Mouse (Mus musculus): Measurements from ENCODE around the gene Coro7.

Gene Coro7

GRCm38 (mm10) chr16:4615297-4615696, 64.3 kb downstream of the Coro7 start:
- in situ Hi-C loops (cut with MboI) = loop anchor here (10.0 kb wide), 1 partner anchor 120 kb away; no protein-coding TSS in a partner anchor

DNA sequence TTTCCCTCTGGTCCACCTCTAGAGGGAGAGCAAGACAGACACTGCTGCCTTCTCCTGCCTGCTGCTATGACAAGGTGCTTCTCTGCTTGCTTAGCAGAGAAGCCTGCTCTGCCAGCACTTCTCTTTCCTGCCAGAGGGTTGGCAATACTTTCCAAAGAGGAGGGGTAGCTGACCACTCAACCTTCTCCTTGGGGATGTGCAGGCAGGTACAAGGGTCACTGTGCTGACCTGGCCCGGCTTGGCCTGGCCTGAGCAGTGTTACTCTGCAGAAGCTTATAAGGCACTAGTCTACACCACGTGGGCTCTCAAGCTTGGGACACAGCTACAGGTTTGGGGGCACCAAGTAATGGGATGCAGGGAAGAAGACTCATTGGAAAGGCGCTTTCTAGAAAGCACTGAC, 64.9 kb downstream of the Coro7 start:
- in situ Hi-C loops (cut with MboI) = loop anchor here (5.0 to 10.0 kb wide), 2 partner anchors 42 to 120 kb away; no protein-coding TSS in a partner anchor

DNA sequence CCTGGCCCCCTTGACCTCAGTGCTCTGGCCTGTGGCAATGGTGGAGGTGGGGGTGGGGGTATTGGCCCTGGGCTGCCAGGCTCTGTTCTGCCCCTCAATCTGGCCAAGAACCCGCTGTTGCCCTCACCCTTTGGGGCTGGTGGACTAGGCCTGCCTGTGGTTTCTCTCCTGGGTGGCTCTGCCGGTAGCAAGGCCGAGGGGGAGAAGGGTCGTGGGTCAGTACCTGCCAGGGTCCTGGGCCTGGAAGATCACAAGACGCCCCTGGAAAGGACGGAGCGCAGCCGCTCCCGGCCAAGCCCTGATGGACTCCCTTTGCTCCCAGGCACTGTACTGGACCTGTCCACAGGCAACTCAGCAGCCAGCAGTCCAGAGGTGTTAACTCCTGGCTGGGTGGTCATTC, 65.8 kb downstream of the Coro7 start:
- in situ Hi-C loops (cut with MboI) = loop anchor here (5.0 to 10.0 kb wide), 2 partner anchors 41 to 119 kb away; no protein-coding TSS in a partner anchor

- in situ Hi-C loops (cut with MboI) = loop anchor here (5.0 to 10.0 kb wide), 2 partner anchors 39 to 117 kb away; no protein-coding TSS in a partner anchor
These were observed 67.9 kb downstream of the Coro7 start for GRCm38 (mm10) chr16:4611676-4612075.

- in situ Hi-C loops (cut with MboI) = loop anchor here (5.0 to 10.0 kb wide), 2 partner anchors 39 to 116 kb away; no protein-coding TSS in a partner anchor
These were observed 68.4 kb downstream of the Coro7 start for GRCm38 (mm10) chr16:4611193-4611592.

- in situ Hi-C loops (cut with MboI) = no loop called here
These were observed 71.0 kb downstream of the Coro7 start for GRCm38 (mm10) chr16:4608532-4609059.

GRCm38 (mm10) chr16:4607818-4608531, 71.6 kb downstream of the Coro7 start:
- in situ Hi-C loops (cut with MboI) = no loop called here

GRCm38 (mm10) chr16:4606431-4607084, 73.0 kb downstream of the Coro7 start:
- in situ Hi-C loops (cut with MboI) = no loop called here

GRCm38 (mm10) chr16:4605514-4606131, 74.0 kb downstream of the Coro7 start:
- in situ Hi-C loops (cut with MboI) = no loop called here

- in situ Hi-C loops (cut with MboI) = no loop called here
These were observed 75.2 kb downstream of the Coro7 start for GRCm38 (mm10) chr16:4604293-4604837.

DNA sequence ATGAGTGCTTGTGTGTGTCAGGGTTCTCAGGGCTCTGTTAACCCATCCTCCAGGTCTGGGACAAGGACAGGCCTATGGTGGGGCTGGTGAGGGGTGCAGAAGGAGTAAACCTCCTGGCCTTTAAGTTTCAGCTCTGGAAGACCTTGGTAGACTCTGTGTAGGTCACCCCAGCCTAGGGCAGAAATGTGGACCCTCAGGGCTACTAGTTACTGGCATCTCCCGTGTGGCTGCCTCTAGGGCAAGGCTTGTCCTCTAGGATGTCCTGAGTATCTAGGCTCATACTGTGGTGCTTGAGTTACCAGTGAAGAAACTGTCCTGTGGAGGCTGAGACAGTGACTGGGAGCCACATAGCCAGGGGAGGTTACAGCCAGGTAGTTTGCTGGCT, 76.1 kb downstream of the Coro7 start:
- in situ Hi-C loops (cut with MboI) = no loop called here

- in situ Hi-C loops (cut with MboI) = no loop called here
These were observed 76.7 kb downstream of the Coro7 start for GRCm38 (mm10) chr16:4602766-4603452.

DNA sequence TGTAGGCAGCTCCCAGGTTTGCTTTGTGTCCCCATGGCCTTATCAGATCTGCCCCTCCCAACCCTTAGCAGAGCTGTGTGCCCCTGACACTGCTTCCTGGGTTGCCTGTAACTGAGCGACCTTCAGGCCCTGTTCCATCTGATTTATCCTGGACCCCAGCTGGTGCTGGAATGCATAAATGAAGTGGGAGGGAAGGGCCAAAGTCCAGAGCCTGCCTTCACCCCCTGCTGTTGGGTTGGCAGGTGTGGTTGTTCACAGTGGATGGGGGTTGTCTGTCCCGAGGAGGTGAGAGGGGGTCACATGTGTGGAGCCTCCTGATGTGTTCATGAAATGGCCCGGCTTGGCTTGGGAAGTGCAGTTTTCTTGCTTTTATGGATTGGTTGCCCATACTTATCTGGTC, 77.4 kb downstream of the Coro7 start:
- in situ Hi-C loops (cut with MboI) = no loop called here

- in situ Hi-C loops (cut with MboI) = no loop called here
These were observed 78.8 kb downstream of the Coro7 start for GRCm38 (mm10) chr16:4600701-4601310.

- in situ Hi-C loops (cut with MboI) = no loop called here
These were observed 80.0 kb downstream of the Coro7 start for GRCm38 (mm10) chr16:4599616-4600015.

- in situ Hi-C loops (cut with MboI) = no loop called here
These were observed 80.6 kb downstream of the Coro7 start for GRCm38 (mm10) chr16:4598891-4599543.

DNA sequence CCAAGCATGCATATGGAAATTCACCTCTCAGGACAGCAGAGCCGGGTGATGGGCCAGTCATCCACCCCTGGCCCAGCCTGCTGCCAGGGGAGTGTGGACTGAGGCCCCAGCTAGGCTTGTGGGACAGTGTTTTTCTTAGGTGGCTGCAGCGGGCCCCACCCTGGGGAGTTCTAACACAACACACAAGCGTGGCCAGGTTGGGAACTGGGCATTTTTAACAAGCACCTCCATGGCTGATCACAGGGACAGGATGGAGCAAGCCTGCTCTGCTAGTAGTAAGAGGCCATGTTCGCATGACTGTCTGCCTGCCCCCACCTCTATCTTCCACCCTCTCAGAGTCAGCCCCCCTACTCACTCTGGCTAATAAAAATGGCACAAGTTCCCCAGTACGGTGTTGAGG, 81.5 kb downstream of the Coro7 start:
- in situ Hi-C loops (cut with MboI) = no loop called here

GRCm38 (mm10) chr16:4597296-4597695, 82.3 kb downstream of the Coro7 start:
- in situ Hi-C loops (cut with MboI) = no loop called here

GRCm38 (mm10) chr16:4596836-4597235, 82.7 kb downstream of the Coro7 start:
- in situ Hi-C loops (cut with MboI) = no loop called here

DNA sequence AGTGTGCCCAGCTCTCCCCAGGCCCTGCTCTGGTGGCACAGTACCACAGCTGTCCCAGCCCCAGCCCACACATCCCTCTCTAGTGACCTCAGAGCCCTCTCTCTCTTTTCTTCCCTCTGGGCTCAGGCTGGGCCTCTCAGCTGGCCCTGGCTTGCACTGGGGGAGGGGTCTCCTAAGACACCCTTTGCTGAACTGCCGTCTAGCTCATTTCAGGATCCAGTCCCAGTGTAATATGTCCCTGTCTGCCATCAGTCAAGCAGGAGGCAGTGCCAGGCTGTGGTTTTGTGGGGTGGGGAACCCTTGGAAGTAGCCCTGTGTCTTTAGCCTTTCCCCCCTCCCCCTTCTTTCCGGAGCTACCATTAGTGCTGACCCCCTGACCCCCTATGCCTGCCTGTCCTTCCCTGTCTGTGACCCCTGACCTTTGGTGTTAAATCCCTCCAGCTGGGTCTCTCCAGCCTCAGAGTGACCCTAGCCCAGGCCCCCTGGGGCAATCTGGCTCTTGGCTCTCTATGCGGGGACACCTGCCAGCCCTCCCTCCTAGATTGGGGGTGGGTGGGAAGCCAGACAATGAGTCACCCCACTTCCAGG, 83.3 kb downstream of the Coro7 start:
- in situ Hi-C loops (cut with MboI) = no loop called here

Measured in mature B cell (primary cell).